Mouse (Mus musculus) liver, adult 2 months (tissue): ENCODE data around the gene Timp2. TPM values are rescaled to one million over a fixed set of nuclear protein-coding genes. Genes with fewer than 3 reads are reported as not detected.

Experiments
- DNase-seq: peaks from one replicate; pipeline ENCODE4 v3.0.0-alpha.2; 2011; ENCODE audit warnings: low read depth, low spot score; ENCODE audit errors: extremely low read depth
- H3K27ac ChIP-seq: fragments of 200-500 bp; replicated peaks from 2 replicates; pipeline ENCODE4 v1.5.1; 2012; ENCODE audit warnings: low read depth, mild to moderate bottlenecking, control low read depth, inconsistent platforms, low read length; ENCODE audit not compliant: insufficient read depth
- H3K27me3 ChIP-seq: fragments of 200-500 bp; 2 replicates; pipeline ENCODE4 v1.6.1; 2012; ENCODE audit warnings: mild to moderate bottlenecking, moderate library complexity, low read length, inconsistent platforms; ENCODE audit not compliant: control insufficient read depth, insufficient read depth
- H3K36me3 ChIP-seq: fragments of 200-500 bp; 2 replicates; pipeline ENCODE4 v1.6.1; 2012; ENCODE audit warnings: low read length, inconsistent platforms; ENCODE audit not compliant: control insufficient read depth, insufficient read depth
- H3K4me1 ChIP-seq: fragments of 200-500 bp; 2 replicates; pipeline ENCODE4 v1.6.1; 2011; ENCODE audit warnings: low read length; ENCODE audit not compliant: control insufficient read depth, insufficient read depth
- H3K4me3 ChIP-seq: fragments of 200-500 bp; 2 replicates; pipeline ENCODE4 v1.5.1; 2011; ENCODE audit warnings: low read depth, mild to moderate bottlenecking, control low read depth, low read length, moderate library complexity; ENCODE audit not compliant: insufficient read depth
- H3K79me2 ChIP-seq: fragments of 200-500 bp; 2 replicates; pipeline ENCODE4 v1.6.1; 2012; ENCODE audit warnings: inconsistent platforms, mild to moderate bottlenecking, low read length, moderate library complexity; ENCODE audit not compliant: control insufficient read depth, insufficient read depth
- H3K9ac ChIP-seq: fragments of 200-500 bp; 2 replicates; pipeline ENCODE4 v1.6.1; 2012; ENCODE audit warnings: low read depth, mild to moderate bottlenecking, control low read depth, inconsistent platforms, low read length
- CTCF ChIP-seq: fragments of 200-500 bp; IDR thresholded peaks from 2 replicates; pipeline ENCODE4 v1.5.1; 2011; ENCODE audit warnings: low read depth, low read length, control low read depth
- POLR2A ChIP-seq: fragments of 200-500 bp; IDR thresholded peaks from 2 replicates; pipeline ENCODE4 v1.6.1; 2011; ENCODE audit warnings: low read length, control low read depth; ENCODE audit not compliant: insufficient read depth; ENCODE audit errors: extremely low read depth
- WGBS: fragments of 180-500 bp; shearing (Covaris S2); methylation state at CpG from one replicate; pipeline ENCODE4 v1.1.7; 2018; 5-methylcytosine and 5-hydroxymethylcytosine counted together
- polyA plus RNA-seq: library from polyadenylated mRNA; depleted of rRNA; stranded (reverse); fragments of >200 nt; gene quantifications from 2 replicates; pipeline ENCODE4 v1.2.3, GENCODE M21; 2012
- total RNA-seq: library from RNA; depleted of rRNA; stranded (reverse); fragments of >200 nt; gene quantifications from 2 replicates; pipeline ENCODE4 v1.2.3, GENCODE M21; 2014

Timp2 gene
- total and polyA plus RNA-seq, 2 experiments = 2.6 to 7.9 TPM

DNA sequence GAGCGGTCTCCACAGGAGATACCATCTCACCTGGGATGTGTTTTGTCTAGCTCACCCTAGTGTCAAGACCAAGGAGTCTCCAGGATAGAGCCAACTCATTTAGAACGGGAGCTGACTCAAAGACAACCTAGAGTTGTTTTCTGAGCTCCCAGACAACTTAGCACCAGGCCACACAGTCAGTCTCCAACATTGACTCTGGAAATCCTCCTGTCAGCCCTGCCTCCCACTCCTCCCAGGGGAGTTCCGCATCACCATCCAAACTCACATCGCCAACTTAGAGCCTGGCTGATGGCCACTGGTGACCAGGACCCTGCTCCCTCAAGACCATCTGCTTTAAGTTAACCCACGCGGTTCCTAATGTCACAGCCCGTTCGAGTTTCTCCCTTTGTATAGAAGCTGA is 19.9 kb upstream of the Timp2 start:
- Histone ChIP-seq H3K9ac (no peak overlapping the region), H3K27ac (no peak overlapping the region), H3K4me3 (no peak overlapping the region), H3K36me3 (no peaks in the 10 kb centered on the region), H3K4me1 (no peaks in the 10 kb centered on the region), H3K27me3 (no peaks in the 10 kb centered on the region), H3K79me2 (no peaks in the 10 kb centered on the region)
- no peak for DNase-seq
- no peak for TF ChIP-seq POLR2A
- TF ChIP-seq CTCF = no peak
- WGBS = 88% methylated on average over 8 of the region's 8 CpGs

DNA sequence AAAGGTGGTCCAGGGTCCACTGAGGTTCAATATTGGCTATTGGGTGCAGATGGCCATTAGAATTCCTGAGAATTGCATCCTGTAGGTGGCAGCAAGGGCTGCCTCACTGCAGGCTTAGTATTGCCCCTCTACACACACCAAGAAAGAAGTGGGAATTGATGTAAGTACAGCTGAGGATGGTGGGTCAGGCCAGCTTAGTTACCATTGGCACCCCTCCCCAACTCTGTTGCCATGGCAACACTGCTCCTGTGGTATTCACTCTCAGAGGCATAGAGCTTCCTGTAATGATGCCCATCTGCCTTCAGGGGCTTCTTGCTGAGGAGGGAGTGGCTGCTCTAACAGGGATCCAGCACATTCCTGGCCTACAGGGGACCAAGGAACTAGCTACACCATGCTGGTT is 19.5 kb upstream of the Timp2 start:
- Histone ChIP-seq H3K27me3 (no peaks in the 10 kb centered on the region), H3K4me3 (no peak overlapping the region), H3K36me3 (no peaks in the 10 kb centered on the region), H3K4me1 (no peaks in the 10 kb centered on the region), H3K9ac (no peak overlapping the region), H3K27ac (no peak overlapping the region), H3K79me2 (no peaks in the 10 kb centered on the region)
- no peak for DNase-seq
- TF ChIP-seq CTCF (no peak), POLR2A (no peak)

DNA sequence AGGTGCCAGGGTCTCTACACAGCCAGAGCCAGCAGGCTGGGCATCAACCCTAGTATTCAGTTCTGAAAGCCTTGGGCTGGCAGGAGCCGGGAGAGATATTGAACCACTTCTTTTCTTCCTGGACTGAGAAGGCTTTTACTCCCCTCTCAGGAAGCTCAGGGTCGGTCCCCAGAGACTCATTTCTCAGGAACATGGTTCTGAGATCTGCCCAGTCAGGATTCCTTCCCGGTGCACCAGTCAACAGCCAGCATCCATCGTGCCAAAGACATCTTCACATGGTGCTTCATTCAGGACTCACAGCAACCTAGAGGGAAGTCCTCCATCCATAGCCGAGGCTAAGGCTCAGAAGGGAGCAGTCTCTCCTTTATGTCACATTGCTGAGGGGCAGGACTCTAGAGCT is 19.0 kb upstream of the Timp2 start:
- no peak overlapping the region for H3K9ac ChIP-seq
- no peak overlapping the region for H3K27ac ChIP-seq
- DNase-seq = no peak
- no peaks in the 10 kb centered on the region for H3K4me1 ChIP-seq
- no peak overlapping the region for H3K4me3 ChIP-seq
- no peaks in the 10 kb centered on the region for H3K27me3 ChIP-seq
- TF ChIP-seq CTCF (no peak), POLR2A (no peak)
- H3K79me2 ChIP-seq = no peaks in the 10 kb centered on the region
- no peaks in the 10 kb centered on the region for H3K36me3 ChIP-seq
- WGBS = 60% methylated on average over 5 of the region's 5 CpGs

DNA sequence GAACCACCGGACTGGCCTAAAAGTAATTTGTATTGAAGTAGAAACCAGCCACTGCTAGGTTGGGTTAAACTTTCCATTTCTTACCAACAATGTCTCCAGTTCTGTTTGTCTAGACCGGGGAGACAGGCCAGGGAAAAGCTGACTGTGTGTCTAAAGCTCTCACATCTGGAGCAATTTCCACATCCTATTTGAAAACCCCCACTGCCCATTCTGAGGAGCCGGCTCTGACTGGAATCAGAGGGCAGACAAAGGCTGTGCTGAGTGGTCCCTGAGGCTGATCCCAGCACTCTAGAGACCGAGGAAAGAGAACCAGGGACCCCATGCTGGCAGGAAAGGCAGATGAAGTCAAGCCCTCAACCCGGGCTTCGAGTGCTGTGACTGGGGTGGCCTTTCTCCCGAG is 17.1 kb upstream of the Timp2 start:
- no peak overlapping the region for H3K9ac ChIP-seq
- H3K27ac ChIP-seq = no peak overlapping the region
- H3K4me3 ChIP-seq = no peak overlapping the region
- TF ChIP-seq POLR2A (no peak), CTCF (no peak)
- no peaks in the 10 kb centered on the region for H3K27me3 ChIP-seq
- H3K79me2 ChIP-seq = no peaks in the 10 kb centered on the region
- WGBS = 74% methylated on average over 7 of the region's 7 CpGs
- no peaks in the 10 kb centered on the region for H3K4me1 ChIP-seq
- H3K36me3 ChIP-seq = no peaks in the 10 kb centered on the region
- no peak for DNase-seq

DNA sequence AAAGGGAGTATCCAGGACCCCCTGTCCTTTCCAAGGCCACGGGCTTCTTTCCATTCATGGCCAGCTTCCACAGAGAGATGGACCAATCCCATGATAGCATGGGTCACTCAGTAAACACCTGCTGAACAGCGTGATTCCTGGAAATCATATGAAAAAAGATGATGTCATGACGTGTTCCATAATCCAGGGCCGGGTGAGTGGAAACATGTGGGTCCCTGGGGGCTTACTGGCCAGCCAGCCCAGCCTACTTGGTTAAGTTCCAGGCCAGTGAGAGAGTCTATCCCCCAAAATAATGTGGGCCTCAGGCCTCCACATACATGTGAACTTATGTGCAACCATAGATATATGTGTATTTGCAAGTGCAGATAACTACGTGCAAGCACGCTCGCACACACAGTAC is 16.3 kb upstream of the Timp2 start:
- DNase-seq = no peak
- H3K4me3 ChIP-seq = no peak overlapping the region
- no peaks in the 10 kb centered on the region for H3K79me2 ChIP-seq
- no peaks in the 10 kb centered on the region for H3K4me1 ChIP-seq
- no peak overlapping the region for H3K9ac ChIP-seq
- H3K27ac ChIP-seq = no peak overlapping the region
- no peaks in the 10 kb centered on the region for H3K36me3 ChIP-seq
- TF ChIP-seq CTCF (no peak), POLR2A (no peak)
- H3K27me3 ChIP-seq = no peaks in the 10 kb centered on the region
- 90% methylated on average over 7 of the region's 7 CpGs for WGBS

DNA sequence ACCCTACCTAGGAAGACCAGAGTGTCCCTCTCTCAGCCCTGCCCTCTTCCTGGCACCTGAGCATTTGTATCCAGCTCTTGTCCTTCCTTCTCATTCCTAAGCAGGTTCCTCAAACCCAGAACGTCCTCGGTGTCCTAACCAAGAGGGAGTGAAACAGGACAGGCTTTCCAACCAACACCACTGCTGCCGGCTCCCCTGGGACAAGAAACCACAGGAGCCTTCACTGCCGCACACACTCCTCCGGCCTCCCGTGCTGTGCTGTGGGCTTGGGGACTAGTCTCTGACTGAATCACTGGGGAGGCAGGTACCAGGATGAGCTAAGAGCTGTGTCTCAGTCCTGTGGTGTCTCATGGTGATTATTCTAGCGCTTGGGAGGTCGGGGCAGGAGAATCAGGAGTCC is 14.1 kb upstream of the Timp2 start:
- Histone ChIP-seq H3K4me3 (no peak overlapping the region), H3K36me3 (no peaks in the 10 kb centered on the region), H3K79me2 (no peaks in the 10 kb centered on the region), H3K4me1 (no peaks in the 10 kb centered on the region), H3K27me3 (no peaks in the 10 kb centered on the region), H3K9ac (no peak overlapping the region), H3K27ac (no peak overlapping the region)
- no peak for TF ChIP-seq CTCF
- WGBS = 76% methylated on average over 8 of the region's 8 CpGs
- no peak for DNase-seq

DNA sequence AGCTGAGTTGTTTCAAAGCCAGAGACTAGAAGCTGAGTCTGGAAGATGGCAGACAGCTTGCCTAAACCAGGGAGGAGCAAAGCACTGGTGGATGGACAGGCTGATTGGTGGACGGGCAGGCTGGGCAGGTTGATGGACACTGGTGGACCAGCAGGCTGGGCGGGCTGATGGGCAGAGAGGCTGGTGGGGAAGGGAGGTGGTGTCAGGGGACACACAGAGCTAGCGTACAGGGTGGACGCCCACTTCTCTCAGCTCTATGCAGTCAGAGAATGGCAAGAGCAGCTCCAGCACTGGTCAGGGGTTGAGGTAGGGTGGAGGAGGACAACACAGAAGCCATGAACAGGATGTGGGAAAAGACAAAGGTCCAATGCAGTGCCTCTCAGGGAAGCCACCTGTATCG is 13.7 kb upstream of the Timp2 start:
- no peaks in the 10 kb centered on the region for H3K27me3 ChIP-seq
- H3K27ac ChIP-seq = no peak overlapping the region
- H3K4me3 ChIP-seq = no peak overlapping the region
- TF ChIP-seq CTCF (no peak), POLR2A (no peak)
- 74% methylated on average over 5 of the region's 5 CpGs for WGBS
- no peaks in the 10 kb centered on the region for H3K79me2 ChIP-seq
- no peak for DNase-seq
- no peaks in the 10 kb centered on the region for H3K4me1 ChIP-seq
- H3K9ac ChIP-seq = no peak overlapping the region
- no peaks in the 10 kb centered on the region for H3K36me3 ChIP-seq
